Mouse (Mus musculus) midbrain, embryonic 14.5 days (tissue): ENCODE measurements around the gene Clec11a. TPM values are rescaled to one million over a fixed set of nuclear protein-coding genes. Genes with fewer than 3 reads are reported as not detected.

Experiments
- ATAC-seq: fragments of 200-750 bp; cut with Nextera tagmentation; 2 replicates; pipeline ENCODE4 v1.8.0; 2017; ENCODE audit warnings: moderate number of reproducible peaks, moderate library complexity; ENCODE audit not compliant: low FRiP score, low TSS enrichment
- DNase-seq: peaks from one replicate; pipeline ENCODE4 v3.0.0-alpha.2; 2015
- H3K27ac ChIP-seq: fragments of 300-500 bp; sonication (generic); replicated peaks from 2 replicates; pipeline ENCODE4 v1.5.1; 2014; ENCODE audit warnings: mild to moderate bottlenecking, low read depth, low read length, moderate library complexity
- H3K27me3 ChIP-seq: fragments of 300-500 bp; sonication (generic); 2 replicates; pipeline ENCODE4 v1.6.1; 2014; ENCODE audit warnings: low read length, control low read depth, mixed read lengths; ENCODE audit not compliant: control insufficient read depth, insufficient read depth
- H3K36me3 ChIP-seq: fragments of 300-500 bp; sonication (generic); 2 replicates; pipeline ENCODE4 v1.6.1; 2014; ENCODE audit warnings: low read length, control low read depth; ENCODE audit not compliant: control insufficient read depth, insufficient read depth
- H3K4me1 ChIP-seq: fragments of 300-500 bp; sonication (generic); 2 replicates; pipeline ENCODE4 v1.6.1; 2014; ENCODE audit warnings: mild to moderate bottlenecking, antibody characterized with exemption, low read length, control low read depth; ENCODE audit not compliant: control insufficient read depth, insufficient read depth
- H3K4me2 ChIP-seq: fragments of 300-500 bp; sonication (generic); 2 replicates; pipeline ENCODE4 v1.6.1; 2014; ENCODE audit warnings: mild to moderate bottlenecking, low read length, moderate library complexity
- H3K4me3 ChIP-seq: fragments of 300-500 bp; sonication (generic); replicated peaks from 2 replicates; pipeline ENCODE4 v1.5.1; 2014; ENCODE audit warnings: low read depth, low read length
- H3K9ac ChIP-seq: fragments of 300-500 bp; sonication (generic); replicated peaks from 2 replicates; pipeline ENCODE4 v1.6.1; 2014; ENCODE audit warnings: mild to moderate bottlenecking, low read length, moderate library complexity
- H3K9me3 ChIP-seq: fragments of 300-500 bp; sonication (generic); 2 replicates; pipeline ENCODE4 v1.6.1; 2016; ENCODE audit warnings: low read length, control low read depth, mixed read lengths; ENCODE audit not compliant: control insufficient read depth
- WGBS: fragments of 180-500 bp; shearing (Covaris S2); extraction: QIAGEN DNeasy Blood & Tissue Kit; methylation state at CpG from one replicate; pipeline ENCODE4 v1.1.7; 2014; 5-methylcytosine and 5-hydroxymethylcytosine counted together
- polyA plus RNA-seq: library from polyadenylated mRNA; unstranded; fragments of >200 nt; fragmentation: Nextera tagmentation; extraction: Ambion mirVana; gene quantifications from 2 replicates; pipeline ENCODE4 v1.2.1, GENCODE M21; 2014

Gene Clec11a
- polyA plus RNA-seq, 1 experiment from 2014 or later, result 4.6 TPM

- Histone ChIP-seq H3K27me3 (no peaks in the 10 kb centered on the region), H3K9me3 (no peaks in the 10 kb centered on the region), H3K36me3 (peaks cover 40% of the 10 kb centered on the region), H3K4me2 (peak overlapping the region; percentile 91), H3K9ac (peak overlapping the region; percentile 85), H3K4me1 (peaks cover 13% of the 10 kb centered on the region), H3K4me3 (peak overlapping the region; percentile 70), H3K27ac (no peak overlapping the region)
- WGBS, result 14% methylated on average over 6 of the region's 6 CpGs
- no peak for ATAC-seq
- DNase-seq, result no peak
These were observed 5.1 kb upstream of the Clec11a start for GRCm38 (mm10) chr7:44311713-44312304.

GRCm38 (mm10) chr7:44310878-44311712 is 4.4 kb upstream of the Clec11a start:
- Histone ChIP-seq H3K27ac (peak overlapping the region; percentile 81), H3K4me1 (peaks cover 13% of the 10 kb centered on the region), H3K4me3 (peak overlapping the region; percentile 70), H3K9me3 (no peaks in the 10 kb centered on the region), H3K36me3 (peaks cover 33% of the 10 kb centered on the region), H3K9ac (peak overlapping the region; percentile 85), H3K4me2 (peak overlapping the region; percentile 91), H3K27me3 (no peaks in the 10 kb centered on the region)
- WGBS, result under 1% methylated on average over 38 of the region's 38 CpGs
- DNase-seq (peak; percentile 76), ATAC-seq (peak; percentile 73)

GRCm38 (mm10) chr7:44310285-44310877 is 3.7 kb upstream of the Clec11a start:
- Histone ChIP-seq H3K4me1 (peaks cover 13% of the 10 kb centered on the region), H3K36me3 (peaks cover 25% of the 10 kb centered on the region), H3K27ac (peak overlapping the region; percentile 81), H3K4me2 (peak overlapping the region; percentile 91), H3K4me3 (peak overlapping the region; percentile 70), H3K27me3 (no peaks in the 10 kb centered on the region), H3K9me3 (no peaks in the 10 kb centered on the region), H3K9ac (peak overlapping the region; percentile 85)
- ATAC-seq (peak; percentile 59), DNase-seq (no peak)
- 0% methylated on average over 40 of the region's 40 CpGs for WGBS

- peak within 1 kb of the TSS; percentile 70 for H3K4me3 ChIP-seq
- no peaks in the 10 kb centered on the region for H3K27me3 ChIP-seq
- WGBS, result 15% methylated on average over 18 of the region's 22 CpGs
- H3K27ac ChIP-seq, result peak within 1 kb of the TSS; percentile 81
- no peaks in the 10 kb centered on the region for H3K9me3 ChIP-seq
- H3K4me2 ChIP-seq, result peak within 1 kb of the TSS; percentile 91
- peak; percentile 74 for DNase-seq
- no peak for ATAC-seq
- H3K4me1 ChIP-seq, result peaks cover 13% of the 10 kb centered on the region
- peak within 1 kb of the TSS; percentile 85 for H3K9ac ChIP-seq
- H3K36me3 ChIP-seq, result peaks cover 21% of the 10 kb centered on the region
These were observed 3.0 kb upstream of the Clec11a start, which contains the start of gene Shank1 for GRCm38 (mm10) chr7:44309475-44310284. Shank1 (plus strand) TSS chr7:44310253.

- Histone ChIP-seq H3K36me3 (no peaks in the 10 kb centered on the region; the same call in 1 of the 2 replicates), H3K9me3 (no peaks in the 10 kb centered on the region), H3K4me1 (peaks cover 19% of the 10 kb centered on the region), H3K27ac (no peak overlapping the region), H3K9ac (no peak overlapping the region), H3K4me3 (no peak overlapping the region), H3K4me2 (no peak overlapping the region), H3K27me3 (no peaks in the 10 kb centered on the region)
- ATAC-seq (no peak), DNase-seq (no peak)
- 53% methylated on average over 9 of the region's 9 CpGs for WGBS
These were observed 739 bp upstream of the Clec11a start for GRCm38 (mm10) chr7:44307261-44308020.

- ATAC-seq, result no peak
- peak overlapping the region; percentile 63; the same call in 1 of the 2 replicates for H3K4me3 ChIP-seq
- 6% methylated on average over 16 of the region's 16 CpGs for WGBS
- peaks cover 6% of the 10 kb centered on the region for H3K4me1 ChIP-seq
- peak overlapping the region; percentile 96 for H3K27ac ChIP-seq
- no peaks in the 10 kb centered on the region for H3K27me3 ChIP-seq
- no peaks in the 10 kb centered on the region for H3K9me3 ChIP-seq
- DNase-seq, result no peak
- H3K4me2 ChIP-seq, result peak overlapping the region; percentile 81
- no peak overlapping the region for H3K9ac ChIP-seq
- H3K36me3 ChIP-seq, result no peaks in the 10 kb centered on the region
These were observed 1.0 kb downstream of the Clec11a start for GRCm38 (mm10) chr7:44305686-44306085.

- WGBS, result under 1% methylated on average over 49 of the region's 49 CpGs
- peaks cover 6% of the 10 kb centered on the region for H3K4me1 ChIP-seq
- no peaks in the 10 kb centered on the region for H3K27me3 ChIP-seq
- peak; percentile 99 for DNase-seq
- no peaks in the 10 kb centered on the region for H3K9me3 ChIP-seq
- ATAC-seq, result peak; percentile 93
- peak overlapping the region; percentile 92 for H3K9ac ChIP-seq
- no peaks in the 10 kb centered on the region for H3K36me3 ChIP-seq
- peak overlapping the region; percentile 63 for H3K4me3 ChIP-seq
- peak overlapping the region; percentile 96 for H3K27ac ChIP-seq
- peak overlapping the region; percentile 81 for H3K4me2 ChIP-seq
These were observed 1.7 kb downstream of the Clec11a start for GRCm38 (mm10) chr7:44304775-44305641.
